Mouse (Mus musculus) limb, embryonic 11.5 days (tissue): ENCODE measurements around the gene Fam122a. TPM values are rescaled to one million over a fixed set of nuclear protein-coding genes. Genes with fewer than 3 reads are reported as not detected.

Source experiments
- ATAC-seq: fragments of 200-750 bp; cut with Nextera tagmentation; 2 replicates; pipeline ENCODE4 v1.8.0; 2017; ENCODE audit warnings: low read depth; ENCODE audit not compliant: insufficient number of reproducible peaks, low FRiP score, low TSS enrichment
- DNase-seq: peaks from one replicate; pipeline ENCODE4 v3.0.0-alpha.2; 2015; ENCODE audit warnings: low spot score
- H3K27ac ChIP-seq: fragments of 300-500 bp; sonication (generic); replicated peaks from 2 replicates; pipeline ENCODE4 v1.5.1; 2014; ENCODE audit warnings: low read depth, mild to moderate bottlenecking, low read length
- H3K27me3 ChIP-seq: fragments of 300-500 bp; sonication (generic); 2 replicates; pipeline ENCODE4 v1.6.1; 2014; ENCODE audit warnings: mild to moderate bottlenecking, low read length, mixed read lengths; ENCODE audit not compliant: control insufficient read depth, insufficient read depth
- H3K36me3 ChIP-seq: fragments of 300-500 bp; sonication (generic); 2 replicates; pipeline ENCODE4 v1.6.1; 2014; ENCODE audit warnings: mild to moderate bottlenecking, low read length, moderate library complexity, mixed read lengths; ENCODE audit not compliant: control insufficient read depth, insufficient read depth
- H3K4me1 ChIP-seq: fragments of 300-500 bp; sonication (generic); 2 replicates; pipeline ENCODE4 v1.6.1; 2014; ENCODE audit warnings: low read length, mixed read lengths; ENCODE audit not compliant: control insufficient read depth, insufficient read depth
- H3K4me2 ChIP-seq: fragments of 300-500 bp; sonication (generic); 2 replicates; pipeline ENCODE4 v1.6.1; 2014; ENCODE audit warnings: low read depth, mild to moderate bottlenecking, moderate library complexity; ENCODE audit not compliant: severe bottlenecking
- H3K4me3 ChIP-seq: fragments of 300-500 bp; sonication (generic); 2 replicates; pipeline ENCODE4 v1.5.1; 2014; ENCODE audit warnings: low read depth, low read length
- H3K9ac ChIP-seq: fragments of 300-500 bp; sonication (generic); 2 replicates; pipeline ENCODE4 v1.6.1; 2014; ENCODE audit warnings: mild to moderate bottlenecking, low read length
- H3K9me3 ChIP-seq: fragments of 300-500 bp; sonication (generic); 2 replicates; pipeline ENCODE4 v1.6.1; 2016; ENCODE audit warnings: low read length; ENCODE audit not compliant: control insufficient read depth
- WGBS: fragments of 180-500 bp; shearing (Covaris S2); extraction: QIAGEN DNeasy Blood & Tissue Kit; methylation state at CpG from one replicate; pipeline ENCODE4 v1.1.7; 2014; 5-methylcytosine and 5-hydroxymethylcytosine counted together
- polyA plus RNA-seq: library from polyadenylated mRNA; unstranded; fragments of >200 nt; fragmentation: Nextera tagmentation; extraction: Ambion mirVana; gene quantifications from 2 replicates; pipeline ENCODE4 v1.2.1, GENCODE M21; 2014

The Fam122a gene
- polyA plus RNA-seq, 1 experiment from 2014 or later: 43.3 TPM

GRCm38 (mm10) chr19:24475281-24475680 is 1.9 kb downstream of the Fam122a start:
- no peaks in the 10 kb centered on the region for H3K9me3 ChIP-seq

GRCm38 (mm10) chr19:24472512-24472911 is 4.6 kb downstream of the Fam122a start:
- ATAC-seq: no peak
- WGBS: 87% methylated on average over 5 of the region's 5 CpGs

More at GRCm38 (mm10) chr19:24475281-24475680, 1.9 kb downstream of the Fam122a start:
- Histone ChIP-seq H3K4me3 (no peak overlapping the region), H3K27ac (no peak overlapping the region), H3K36me3 (no peaks in the 10 kb centered on the region; the same call in 1 of the 2 replicates), H3K4me2 (no peak overlapping the region), H3K4me1 (no peaks in the 10 kb centered on the region; the same call in 1 of the 2 replicates), H3K27me3 (no peaks in the 10 kb centered on the region), H3K9ac (no peak overlapping the region)
- ATAC-seq: no peak
- no peak for DNase-seq
- WGBS: 86% methylated on average over 6 of the region's 6 CpGs

GRCm38 (mm10) chr19:24471538-24471937 is 5.6 kb downstream of the Fam122a start:
- H3K4me1 ChIP-seq: no peaks in the 10 kb centered on the region
- no peak overlapping the region for H3K9ac ChIP-seq
- H3K4me3 ChIP-seq: no peak overlapping the region
- H3K9me3 ChIP-seq: no peaks in the 10 kb centered on the region
- H3K27me3 ChIP-seq: no peaks in the 10 kb centered on the region
- no peak overlapping the region for H3K27ac ChIP-seq
- WGBS: 88% methylated on average over 6 of the region's 6 CpGs
- DNase-seq (no peak), ATAC-seq (no peak)
- H3K36me3 ChIP-seq: no peaks in the 10 kb centered on the region; the same call in 1 of the 2 replicates
- H3K4me2 ChIP-seq: no peak overlapping the region

More at GRCm38 (mm10) chr19:24472512-24472911, 4.6 kb downstream of the Fam122a start:
- no peaks in the 10 kb centered on the region for H3K27me3 ChIP-seq
- no peaks in the 10 kb centered on the region for H3K9me3 ChIP-seq
- H3K4me1 ChIP-seq: no peaks in the 10 kb centered on the region
- no peak for DNase-seq
- no peaks in the 10 kb centered on the region; the same call in 1 of the 2 replicates for H3K36me3 ChIP-seq
- H3K4me3 ChIP-seq: no peak overlapping the region
- no peak overlapping the region for H3K27ac ChIP-seq
- no peak overlapping the region for H3K4me2 ChIP-seq
- H3K9ac ChIP-seq: no peak overlapping the region

- DNase-seq: no peak
- no peaks in the 10 kb centered on the region for H3K4me1 ChIP-seq
- H3K27ac ChIP-seq: no peak overlapping the region
- H3K27me3 ChIP-seq: no peaks in the 10 kb centered on the region
- H3K9me3 ChIP-seq: no peaks in the 10 kb centered on the region
- H3K36me3 ChIP-seq: no peaks in the 10 kb centered on the region; the same call in 1 of the 2 replicates
- no peak overlapping the region for H3K9ac ChIP-seq
- H3K4me3 ChIP-seq: no peak overlapping the region
- H3K4me2 ChIP-seq: no peak overlapping the region
- no peak for ATAC-seq
- WGBS: 84% methylated on average over 4 of the region's 4 CpGs
Measured at GRCm38 (mm10) chr19:24469216-24469615, 7.9 kb downstream of the Fam122a start.

- no peaks in the 10 kb centered on the region; the same call in 1 of the 2 replicates for H3K36me3 ChIP-seq
- ATAC-seq (no peak), DNase-seq (no peak)
- no peaks in the 10 kb centered on the region for H3K4me1 ChIP-seq
- H3K9ac ChIP-seq: no peak overlapping the region
- H3K4me3 ChIP-seq: no peak overlapping the region
- H3K27me3 ChIP-seq: no peaks in the 10 kb centered on the region
- no peak overlapping the region for H3K4me2 ChIP-seq
- 71% methylated on average over 3 of the region's 3 CpGs for WGBS
- H3K27ac ChIP-seq: no peak overlapping the region
- no peaks in the 10 kb centered on the region for H3K9me3 ChIP-seq
Measured at GRCm38 (mm10) chr19:24468616-24469015, 8.5 kb downstream of the Fam122a start.

GRCm38 (mm10) chr19:24463011-24463410 is 14.1 kb downstream of the Fam122a start:
- 80% methylated on average over 3 of the region's 3 CpGs for WGBS
- no peaks in the 10 kb centered on the region for H3K9me3 ChIP-seq
- H3K36me3 ChIP-seq: no peaks in the 10 kb centered on the region
- H3K9ac ChIP-seq: no peak overlapping the region
- H3K27ac ChIP-seq: no peak overlapping the region
- DNase-seq: no peak
- ATAC-seq: no peak
- H3K4me3 ChIP-seq: no peak overlapping the region
- no peaks in the 10 kb centered on the region for H3K27me3 ChIP-seq
- no peaks in the 10 kb centered on the region for H3K4me1 ChIP-seq
- H3K4me2 ChIP-seq: no peak overlapping the region

- no peaks in the 10 kb centered on the region for H3K4me1 ChIP-seq
- no peaks in the 10 kb centered on the region for H3K27me3 ChIP-seq
- no peaks in the 10 kb centered on the region for H3K9me3 ChIP-seq
- no peaks in the 10 kb centered on the region for H3K36me3 ChIP-seq
- H3K4me2 ChIP-seq: no peak overlapping the region
- ATAC-seq (no peak), DNase-seq (no peak)
- WGBS: 93% methylated on average over 6 of the region's 6 CpGs
- no peak overlapping the region for H3K4me3 ChIP-seq
- no peak overlapping the region for H3K27ac ChIP-seq
- H3K9ac ChIP-seq: no peak overlapping the region
Measured at GRCm38 (mm10) chr19:24456591-24457231, 20.4 kb downstream of the Fam122a start.

- Histone ChIP-seq H3K4me2 (no peak overlapping the region), H3K27ac (no peak overlapping the region), H3K4me3 (no peak overlapping the region), H3K27me3 (no peaks in the 10 kb centered on the region), H3K4me1 (no peaks in the 10 kb centered on the region), H3K9me3 (no peaks in the 10 kb centered on the region), H3K36me3 (no peaks in the 10 kb centered on the region), H3K9ac (no peak overlapping the region)
- WGBS: 79% methylated on average over 6 of the region's 6 CpGs
- DNase-seq (no peak), ATAC-seq (no peak)
Measured at GRCm38 (mm10) chr19:24455249-24455960, 21.8 kb downstream of the Fam122a start.
